Mouse (Mus musculus) midbrain, embryonic 12.5 days (tissue): ENCODE measurements around the gene Cdca3. TPM values are rescaled to one million over a fixed set of nuclear protein-coding genes. Genes with fewer than 3 reads are reported as not detected.

Source experiments
- ATAC-seq: fragments of 200-750 bp; cut with Nextera tagmentation; 2 replicates; pipeline ENCODE4 v1.8.0; 2017; ENCODE audit warnings: low read depth, moderate TSS enrichment, moderate library complexity; ENCODE audit not compliant: low FRiP score
- H3K27ac ChIP-seq: fragments of 300-500 bp; sonication (generic); replicated peaks from 2 replicates; pipeline ENCODE4 v1.5.1; 2016; ENCODE audit warnings: mild to moderate bottlenecking
- H3K27me3 ChIP-seq: fragments of 300-500 bp; sonication (generic); 2 replicates; pipeline ENCODE4 v1.6.1; 2016; ENCODE audit warnings: mild to moderate bottlenecking
- H3K36me3 ChIP-seq: fragments of 300-500 bp; sonication (generic); 2 replicates; pipeline ENCODE4 v1.6.1; 2016
- H3K4me1 ChIP-seq: fragments of 300-500 bp; sonication (generic); 2 replicates; pipeline ENCODE4 v1.6.1; 2016
- H3K4me2 ChIP-seq: fragments of 300-500 bp; sonication (generic); replicated peaks from 2 replicates; pipeline ENCODE4 v1.6.1; 2016; ENCODE audit warnings: mild to moderate bottlenecking, moderate library complexity
- H3K4me3 ChIP-seq: fragments of 300-500 bp; sonication (generic); 2 replicates; pipeline ENCODE4 v1.5.1; 2016; ENCODE audit warnings: mild to moderate bottlenecking
- H3K9ac ChIP-seq: fragments of 300-500 bp; sonication (generic); replicated peaks from 2 replicates; pipeline ENCODE4 v1.6.1; 2016; ENCODE audit warnings: mild to moderate bottlenecking, moderate library complexity
- H3K9me3 ChIP-seq: fragments of 300-500 bp; sonication (generic); 2 replicates; pipeline ENCODE4 v1.6.1; 2016; ENCODE audit warnings: mild to moderate bottlenecking
- WGBS: fragments of 180-500 bp; shearing (Covaris S2); methylation state at CpG from one replicate; pipeline ENCODE4 v1.1.7; 2016; 5-methylcytosine and 5-hydroxymethylcytosine counted together
- polyA plus RNA-seq: library from polyadenylated mRNA; unstranded; fragments of >200 nt; fragmentation: Nextera tagmentation; extraction: Ambion mirVana; gene quantifications from 2 replicates; pipeline ENCODE4 v1.2.1, GENCODE M21; 2016

The Cdca3 gene
- polyA plus RNA-seq, 1 experiment from 2014 or later, result 169 TPM

- peaks cover 5% of the 10 kb centered on the region; the same call in 1 of the 2 replicates for H3K36me3 ChIP-seq
- H3K4me1 ChIP-seq, result peaks cover 17% of the 10 kb centered on the region
- peak within 1 kb of the TSS; percentile 24 for H3K4me2 ChIP-seq
- peak; percentile 69 for ATAC-seq
- H3K27me3 ChIP-seq, result peaks cover 12% of the 10 kb centered on the region
- 6% methylated on average over 11 of the region's 15 CpGs for WGBS
- H3K4me3 ChIP-seq, result no peak within 1 kb of the TSS
- no peaks in the 10 kb centered on the region for H3K9me3 ChIP-seq
- peak within 1 kb of the TSS; percentile 24; the same call in 1 of the 2 replicates for H3K9ac ChIP-seq
- H3K27ac ChIP-seq, result peak within 1 kb of the TSS; percentile 77
Observed at GRCm38 (mm10) chr6:124840241-124841167, 11.2 kb downstream of the Cdca3 start, which contains the start of gene Gnb3. TSS of gene Gnb3 (minus strand) at chr6:124840275.

- 0 out of 2 replicates have a peak, but pooled peaks cover 7% of the 10 kb centered on the region for H3K4me1 ChIP-seq
- H3K27me3 ChIP-seq, result no peaks in the 10 kb centered on the region
- WGBS, result 5% methylated on average over 9 of the region's 9 CpGs
- no peak overlapping the region for H3K9ac ChIP-seq
- peak overlapping the region; percentile 67 for H3K27ac ChIP-seq
- H3K4me2 ChIP-seq, result no peak overlapping the region
- H3K4me3 ChIP-seq, result no peak overlapping the region
- 0 out of 2 replicates have a peak, but pooled peaks cover 5% of the 10 kb centered on the region for H3K36me3 ChIP-seq
- H3K9me3 ChIP-seq, result no peaks in the 10 kb centered on the region
- peak; percentile 90 for ATAC-seq
Observed at GRCm38 (mm10) chr6:124847305-124847704, 18.0 kb downstream of the Cdca3 start.

GRCm38 (mm10) chr6:124850535-124850934 lies 21.2 kb downstream of the Cdca3 start:
- Histone ChIP-seq H3K4me1 (peaks cover 8% of the 10 kb centered on the region; the same call in 1 of the 2 replicates), H3K9ac (no peak overlapping the region), H3K9me3 (no peaks in the 10 kb centered on the region), H3K36me3 (0 out of 2 replicates have a peak, but pooled peaks cover 5% of the 10 kb centered on the region), H3K4me3 (no peak overlapping the region), H3K27ac (no peak overlapping the region), H3K27me3 (peaks cover 6% of the 10 kb centered on the region; the same call in 1 of the 2 replicates), H3K4me2 (no peak overlapping the region)
- WGBS, result 65% methylated on average over 8 of the region's 8 CpGs
- no peak for ATAC-seq

GRCm38 (mm10) chr6:124854647-124855046 lies 25.3 kb downstream of the Cdca3 start:
- H3K27ac ChIP-seq, result no peak overlapping the region
- 0 out of 2 replicates have a peak, but pooled peaks cover 5% of the 10 kb centered on the region for H3K36me3 ChIP-seq
- peaks cover 21% of the 10 kb centered on the region for H3K27me3 ChIP-seq
- H3K9ac ChIP-seq, result no peak overlapping the region
- no peaks in the 10 kb centered on the region for H3K9me3 ChIP-seq
- H3K4me3 ChIP-seq, result no peak overlapping the region
- ATAC-seq, result no peak
- WGBS, result 79% methylated on average over 12 of the region's 12 CpGs
- H3K4me1 ChIP-seq, result peaks cover 27% of the 10 kb centered on the region
- H3K4me2 ChIP-seq, result no peak overlapping the region

- Histone ChIP-seq H3K4me2 (peak overlapping the region; percentile 85), H3K27ac (peak overlapping the region; percentile 95), H3K4me1 (peaks cover 43% of the 10 kb centered on the region), H3K9me3 (no peaks in the 10 kb centered on the region), H3K36me3 (no peaks in the 10 kb centered on the region), H3K9ac (peak overlapping the region; percentile 97), H3K4me3 (peak overlapping the region; percentile 75), H3K27me3 (peaks cover 24% of the 10 kb centered on the region)
- peak; percentile 53 for ATAC-seq
- WGBS, result 9% methylated on average over 14 of the region's 14 CpGs
Observed at GRCm38 (mm10) chr6:124856321-124856720, 27.0 kb downstream of the Cdca3 start.

GRCm38 (mm10) chr6:124856916-124857839 lies 27.8 kb downstream of the Cdca3 start, which contains the start of gene P3h3:
TSS of gene P3h3 (minus strand) at chr6:124857752.
- peaks cover 51% of the 10 kb centered on the region for H3K4me1 ChIP-seq
- peak within 1 kb of the TSS; percentile 75 for H3K4me3 ChIP-seq
- whole genome bisulfite sequencing, result under 1% methylated on average over 81 of the region's 86 CpGs
- peaks cover 25% of the 10 kb centered on the region for H3K27me3 ChIP-seq
- H3K9ac ChIP-seq, result peak within 1 kb of the TSS; percentile 97
- peak; percentile 85 for ATAC-seq
- no peaks in the 10 kb centered on the region for H3K36me3 ChIP-seq
- no peaks in the 10 kb centered on the region for H3K9me3 ChIP-seq
- peak within 1 kb of the TSS; percentile 85 for H3K4me2 ChIP-seq
- H3K27ac ChIP-seq, result peak within 1 kb of the TSS; percentile 95

DNA sequence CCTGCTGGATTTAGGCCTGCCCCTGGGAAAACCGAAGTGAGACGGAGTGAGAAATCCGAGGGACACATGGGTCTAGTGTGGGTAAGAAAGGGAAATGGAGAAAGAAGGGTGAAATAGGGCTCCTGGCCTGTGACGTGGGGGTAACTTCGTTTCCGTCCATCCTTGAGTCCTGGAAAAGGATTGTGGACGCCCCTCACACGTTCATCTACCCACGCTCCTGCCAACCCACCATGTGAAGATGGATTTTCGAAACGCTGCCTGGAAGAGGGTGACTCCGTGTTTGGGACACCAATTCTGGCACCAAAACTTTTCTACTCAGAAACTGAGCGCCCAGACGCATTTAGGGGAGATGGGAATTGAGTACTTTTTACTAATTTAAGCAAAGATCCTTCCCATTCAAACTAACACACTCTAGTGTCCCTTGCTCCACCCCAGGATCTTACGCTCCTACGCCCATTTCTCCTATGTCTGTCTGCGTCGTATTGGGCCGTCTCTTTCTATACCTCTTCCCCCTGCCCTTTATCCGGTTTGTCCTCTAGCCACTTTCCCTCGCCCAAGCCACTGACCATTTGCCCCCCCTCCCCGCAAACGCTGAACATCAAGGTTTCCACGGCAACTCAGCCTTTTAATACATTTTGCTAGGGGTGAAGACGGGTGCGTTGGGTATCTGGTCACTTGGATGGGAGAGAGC lies 28.6 kb downstream of the Cdca3 start:
- 23% methylated on average over 26 of the region's 26 CpGs for WGBS
- no peaks in the 10 kb centered on the region for H3K36me3 ChIP-seq
- peaks cover 59% of the 10 kb centered on the region for H3K4me1 ChIP-seq
- H3K4me2 ChIP-seq, result peak overlapping the region; percentile 85
- ATAC-seq, result no peak
- H3K9me3 ChIP-seq, result no peaks in the 10 kb centered on the region
- H3K27ac ChIP-seq, result peak overlapping the region; percentile 95
- peaks cover 25% of the 10 kb centered on the region for H3K27me3 ChIP-seq
- peak overlapping the region; percentile 97 for H3K9ac ChIP-seq
- peak overlapping the region; percentile 75 for H3K4me3 ChIP-seq

DNA sequence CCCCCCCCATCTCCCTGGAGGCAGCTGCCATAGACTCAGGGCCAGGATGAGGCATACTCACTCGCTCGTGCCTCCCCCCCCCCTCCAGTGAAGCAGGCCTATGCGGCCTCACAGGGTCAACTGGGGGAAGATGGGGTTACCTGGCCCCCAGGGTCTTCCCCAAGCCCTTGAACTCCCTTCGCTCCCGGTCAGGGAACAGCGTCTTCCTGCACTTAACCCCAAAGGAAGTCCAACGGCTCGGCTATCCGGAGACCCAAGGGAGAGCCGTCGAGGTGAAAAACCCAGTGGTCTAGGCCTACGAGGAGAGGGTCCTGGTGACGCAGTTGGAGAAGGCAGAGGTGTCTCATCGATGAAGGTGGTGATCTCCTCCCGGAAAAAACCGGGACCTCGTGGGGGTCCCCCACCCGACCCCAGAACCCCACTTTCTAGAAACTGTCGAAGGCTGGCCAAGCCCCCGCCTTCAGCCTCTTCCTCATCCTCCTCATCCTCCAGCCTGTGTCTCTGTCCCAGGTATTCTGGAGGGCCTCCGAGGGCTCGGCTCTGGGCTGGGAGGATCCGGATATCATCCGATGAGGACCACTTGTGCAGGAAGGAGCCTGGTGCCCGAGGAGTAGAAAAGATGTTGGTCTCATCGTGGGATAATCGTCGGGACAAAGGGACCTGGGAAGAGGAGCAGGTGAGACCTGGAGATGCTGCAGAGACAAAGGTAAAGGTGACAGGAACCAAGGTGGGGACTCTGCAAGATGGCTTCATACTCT lies 29.4 kb downstream of the Cdca3 start:
- peaks cover 25% of the 10 kb centered on the region for H3K27me3 ChIP-seq

DNA sequence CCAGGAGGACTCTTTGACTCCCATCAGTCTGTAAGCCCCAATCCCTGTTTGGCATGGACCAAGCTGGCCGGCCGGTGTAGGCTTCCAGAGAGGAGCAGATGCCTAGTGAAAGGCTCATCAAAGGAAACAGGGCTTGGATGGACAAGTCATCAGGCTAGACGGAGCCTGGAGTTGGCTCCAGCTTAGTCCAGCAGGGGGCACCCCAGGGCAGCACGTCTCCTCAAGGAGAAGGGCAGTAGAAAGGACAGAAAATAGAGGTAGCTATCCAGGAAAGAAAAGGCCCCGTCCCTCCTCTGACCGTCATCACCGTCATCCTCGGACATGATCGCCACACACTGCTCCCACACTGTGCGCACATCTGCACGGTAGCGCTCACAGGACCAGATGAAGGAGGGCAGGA lies 30.4 kb downstream of the Cdca3 start:
- Histone ChIP-seq H3K27me3 (peaks cover 23% of the 10 kb centered on the region), H3K4me2 (peak overlapping the region; percentile 9; the same call in 1 of the 2 replicates), H3K4me1 (peaks cover 74% of the 10 kb centered on the region), H3K27ac (peak overlapping the region; percentile 60), H3K9ac (peak overlapping the region; percentile 39; the same call in 1 of the 2 replicates), H3K9me3 (no peaks in the 10 kb centered on the region), H3K4me3 (0 out of 2 replicates have a peak overlapping the region, but pooled peaks have one; percentile 3), H3K36me3 (no peaks in the 10 kb centered on the region)
- 0 out of 2 replicates have a peak, but pooled peaks have one; percentile 1 for ATAC-seq
- WGBS, result 9% methylated on average over 12 of the region's 12 CpGs

More for the DNA sequence above, 29.4 kb downstream of the Cdca3 start:
- Histone ChIP-seq H3K4me3 (no peak overlapping the region), H3K9me3 (no peaks in the 10 kb centered on the region), H3K4me2 (peak overlapping the region; percentile 85; the same call in 1 of the 2 replicates), H3K36me3 (no peaks in the 10 kb centered on the region), H3K27ac (no peak overlapping the region), H3K9ac (peak overlapping the region; percentile 37), H3K4me1 (peaks cover 64% of the 10 kb centered on the region)
- 81% methylated on average over 28 of the region's 28 CpGs for WGBS
- ATAC-seq, result no peak

DNA sequence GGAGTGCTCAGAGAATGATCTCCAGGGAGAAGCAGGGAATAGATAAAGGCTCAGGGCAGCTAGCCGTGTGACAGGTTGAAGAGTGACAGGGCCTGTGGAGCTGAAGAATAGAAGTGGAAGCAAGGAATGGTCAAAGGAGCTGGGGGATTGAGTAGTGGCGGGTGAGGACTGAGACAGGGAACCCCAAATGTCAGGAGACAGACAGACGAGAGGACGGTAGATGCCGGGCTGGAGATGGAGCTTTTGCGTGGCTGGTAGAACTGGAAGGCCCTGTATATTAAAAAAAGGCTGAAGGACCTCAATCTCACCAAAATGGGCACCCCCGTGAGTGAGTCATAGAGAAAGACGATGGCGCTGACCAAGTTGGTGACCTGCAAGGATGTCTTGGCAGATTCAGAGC lies 31.2 kb downstream of the Cdca3 start:
- 76% methylated on average over 9 of the region's 9 CpGs for WGBS
- Histone ChIP-seq H3K4me2 (peak overlapping the region; percentile 9; the same call in 1 of the 2 replicates), H3K4me1 (peaks cover 77% of the 10 kb centered on the region)

More for the DNA sequence above, 31.2 kb downstream of the Cdca3 start:
- peak overlapping the region; percentile 39; the same call in 1 of the 2 replicates for H3K9ac ChIP-seq
- no peak for ATAC-seq
- H3K27me3 ChIP-seq, result peaks cover 19% of the 10 kb centered on the region
- peak overlapping the region; percentile 60; the same call in 1 of the 2 replicates for H3K27ac ChIP-seq
- H3K4me3 ChIP-seq, result no peak overlapping the region
- H3K9me3 ChIP-seq, result no peaks in the 10 kb centered on the region
- no peaks in the 10 kb centered on the region for H3K36me3 ChIP-seq
